Comparison of ENCODE assay signal across 9 mouse cellular contexts in genomic region chr17:8388990-8389789, GRCm38 (mm10). TPM values are rescaled to one million over a fixed set of nuclear protein-coding genes. Genes with fewer than 3 reads are reported as not detected.
DNase-seq lines count a peak whose midpoint lies in the region; ATAC-seq and TF ChIP-seq lines count a peak whose summit lies in the region.
"Had no signal": no experiment of that assay in that cellular context is flagged by ENCODE, and none has a peak within 500 bp of the region (broad histone marks: within the 10 kb centered on the region; RNA-seq: fewer than 3 reads in every experiment).

No protein-coding gene starts in this region.

- H3K27me3 ChIP-seq in forebrain, embryonic 10.5 days (ENCODE audit: poor library complexity, severe bottlenecking) = peaks cover 54% of the 10 kb centered on the region
- peaks cover 11% of the 10 kb centered on the region for H3K27me3 ChIP-seq in limb, embryonic 14.5 days (ENCODE audit: control insufficient read depth, insufficient read depth, low read length)

- H3K36me3 ChIP-seq in forebrain, embryonic 10.5 days (replicated peaks) = no peaks in the 10 kb centered on the region
- H3K36me3 ChIP-seq in limb, embryonic 14.5 days (ENCODE audit: control insufficient read depth, insufficient read depth, low read length) = no peaks in the 10 kb centered on the region

- H3K4me3 ChIP-seq in forebrain, embryonic 10.5 days = peak overlapping the region; percentile 41
- H3K4me3 ChIP-seq in limb, embryonic 14.5 days (replicated peaks; ENCODE audit: low read length) = peak overlapping the region; percentile 18

- intact Hi-C loops in gastrocnemius, postnatal 36 days (cut with DNase I) = no loop called here

- H3K9me3 ChIP-seq in forebrain, embryonic 10.5 days = peaks cover 3% of the 10 kb centered on the region; the same call in 1 of the 2 replicates
- no peaks in the 10 kb centered on the region for H3K9me3 ChIP-seq in limb, embryonic 14.5 days (ENCODE audit: control insufficient read depth, low read length)

- peak overlapping the region; percentile 39 for H3K4me2 ChIP-seq in limb, embryonic 14.5 days (replicated peaks; ENCODE audit: low read depth, low read length, severe bottlenecking)

- under 1% methylated on average over 28 of the region's 28 CpGs for WGBS in forebrain, embryonic 10.5 days
- under 1% methylated on average over 27 of the region's 28 CpGs for WGBS in limb, embryonic 14.5 days

- no peak for ATAC-seq in limb, embryonic 14.5 days (ENCODE audit: low FRiP score, low read depth)
- ATAC-seq in megakaryocyte-erythroid progenitor cell, adult 5-6 weeks (replicated peaks; ENCODE audit: low FRiP score, low TSS enrichment, poor library complexity, severe bottlenecking) = no peak

- no peak overlapping the region for H3K27ac ChIP-seq in forebrain, embryonic 10.5 days
- no peak overlapping the region for H3K27ac ChIP-seq in limb, embryonic 14.5 days (replicated peaks; ENCODE audit: low read depth, low read length)

- peak; percentile 56 for DNase-seq in retina, postnatal 1 day
- DNase-seq in retina, embryonic 14.5 days (ENCODE audit: low spot score) = no peak
- DNase-seq in forebrain, embryonic 10.5 days (ENCODE audit: extremely low spot score, low spot score) = no peak
- DNase-seq in limb, embryonic 14.5 days (ENCODE audit: low spot score) = no peak
- peak; percentile 27 to 31 for DNase-seq in thymus, postnatal 36 days
- DNase-seq in gastrocnemius, postnatal 36 days = no peak
- no peak for DNase-seq in cerebellum, adult 11 months

- TF ChIP-seq POLR2A in limb, embryonic 14.5 days (IDR thresholded peaks at IDR 0.05; ENCODE audit: borderline replicate concordance, extremely low read depth, insufficient read depth, insufficient read length) = no peak

- H3K9ac ChIP-seq in limb, embryonic 14.5 days (ENCODE audit: low read depth, low read length, severe bottlenecking) = 0 out of 2 replicates have a peak overlapping the region, but pooled peaks have one; percentile 17

- peaks cover 22% of the 10 kb centered on the region for H3K4me1 ChIP-seq in forebrain, embryonic 10.5 days
- peaks cover 5% of the 10 kb centered on the region; the same call in 1 of the 2 replicates for H3K4me1 ChIP-seq in limb, embryonic 14.5 days (ENCODE audit: control insufficient read depth, insufficient read depth, low read length)

RNA-seq across cellular contexts. Expression of gene T2, which starts 33.4 kb away (rescaled TPM):
- polyA plus RNA-seq in forebrain, embryonic 10.5 days (2016; fragmentation: Nextera tagmentation; extraction: Ambion mirVana) = 0.35 and 0.66 TPM in 2 replicates
- polyA plus RNA-seq in limb, embryonic 14.5 days (2012; rRNA removed) = 1.7 and 2.3 TPM in 2 replicates
- polyA plus RNA-seq in limb, embryonic 14.5 days (2014; fragmentation: Nextera tagmentation; extraction: Ambion mirVana) = 0.32 TPM in 1 of 2 replicates, not detected in the other
- total RNA-seq in gastrocnemius, postnatal 36 days (2021) = not detected
- not detected in 2 replicates for total RNA-seq in megakaryocyte-erythroid progenitor cell, adult 5-6 weeks (2014; fragmentation: Nextera tagmentation)
- 0.27 TPM in 1 of 2 replicates, not detected in the other for total RNA-seq in megakaryocyte-erythroid progenitor cell, adult 5-6 weeks (2017)
- total RNA-seq: liver, adult 2 months had no signal
- polyA plus RNA-seq: liver, adult 2 months had no signal

RNA-seq across cellular contexts. Expression of gene T, which starts 45.0 kb away (rescaled TPM):
- polyA plus RNA-seq in forebrain, embryonic 10.5 days (2016; fragmentation: Nextera tagmentation; extraction: Ambion mirVana) = 0.43 and 0.52 TPM in 2 replicates
- 3.6 and 4.7 TPM in 2 replicates for polyA plus RNA-seq in limb, embryonic 14.5 days (2012; rRNA removed)
- 0.56 and 0.72 TPM in 2 replicates for polyA plus RNA-seq in limb, embryonic 14.5 days (2014; fragmentation: Nextera tagmentation; extraction: Ambion mirVana)
- not detected for total RNA-seq in gastrocnemius, postnatal 36 days (2021)
- total RNA-seq in megakaryocyte-erythroid progenitor cell, adult 5-6 weeks (2014; fragmentation: Nextera tagmentation) = not detected in 2 replicates
- not detected in 2 replicates for total RNA-seq in megakaryocyte-erythroid progenitor cell, adult 5-6 weeks (2017)
- total RNA-seq: liver, adult 2 months had no signal
- polyA plus RNA-seq: liver, adult 2 months had no signal

RNA-seq across cellular contexts. Expression of gene Prr18, which starts 51.9 kb away (rescaled TPM):
- 0.19 and 0.30 TPM in 2 replicates for polyA plus RNA-seq in forebrain, embryonic 10.5 days (2016; fragmentation: Nextera tagmentation; extraction: Ambion mirVana)
- polyA plus RNA-seq in limb, embryonic 14.5 days (2012; rRNA removed) = 1.0 and 1.2 TPM in 2 replicates
- 0.25 and 0.28 TPM in 2 replicates for polyA plus RNA-seq in limb, embryonic 14.5 days (2014; fragmentation: Nextera tagmentation; extraction: Ambion mirVana)
- under 1 TPM in 1 of 2 experiments, not detected in 1; 0.07 TPM for total RNA-seq in gastrocnemius, postnatal 36 days (2021)
- total RNA-seq in megakaryocyte-erythroid progenitor cell, adult 5-6 weeks (2014; fragmentation: Nextera tagmentation) = 0.15 TPM in 1 of 2 replicates, not detected in the other
- not detected in 2 replicates for total RNA-seq in megakaryocyte-erythroid progenitor cell, adult 5-6 weeks (2017)

Comparison
In these comparisons a context has a peak if more than half of its experiments do, and no peak if none do; other contexts are left out.
1. DNase-seq: peak in retina, postnatal 1 day (single experiment) and thymus, postnatal 36 days (2 of 2); none in retina, embryonic 14.5 days (single experiment), forebrain, embryonic 10.5 days (single experiment), limb, embryonic 14.5 days (single experiment), gastrocnemius, postnatal 36 days (0 of 2) and cerebellum, adult 11 months (single experiment).